Mouse (Mus musculus): ENCODE data around the gene Fitm2.

Fitm2 gene

GRCm38 (mm10) chr2:163420366-163420886 lies 52.0 kb downstream of the Fitm2 start:
- no peak for DNase-seq

GRCm38 (mm10) chr2:163419346-163420045 lies 52.9 kb downstream of the Fitm2 start:
- peak; percentile 99 for DNase-seq

- no peak for DNase-seq
Measured at GRCm38 (mm10) chr2:163418841-163419345, 53.5 kb downstream of the Fitm2 start.

GRCm38 (mm10) chr2:163417830-163418229 lies 54.6 kb downstream of the Fitm2 start:
- DNase-seq: no peak

- no peak for DNase-seq
Measured at GRCm38 (mm10) chr2:163417026-163417425, 55.4 kb downstream of the Fitm2 start.
